Mouse (Mus musculus) liver, postnatal 0 days (tissue): ENCODE measurements at regions not wholly inside any gene's neighbourhood (a gene's known extent, or its start where the extent isn't known, plus 50 kb on each side); places are given as distances from the start of the nearest gene placed in this dataset.

Source experiments
- CTCF ChIP-seq: sonication (generic); IDR thresholded peaks from 2 replicates; pipeline ENCODE4 v1.5.1; 2016; ENCODE audit warnings: antibody characterized with exemption, low read depth
- EP300 ChIP-seq: IDR thresholded peaks from 2 replicates; pipeline ENCODE4 v1.6.1; 2016; ENCODE audit warnings: antibody characterized with exemption, low read depth, mild to moderate bottlenecking

DNA sequence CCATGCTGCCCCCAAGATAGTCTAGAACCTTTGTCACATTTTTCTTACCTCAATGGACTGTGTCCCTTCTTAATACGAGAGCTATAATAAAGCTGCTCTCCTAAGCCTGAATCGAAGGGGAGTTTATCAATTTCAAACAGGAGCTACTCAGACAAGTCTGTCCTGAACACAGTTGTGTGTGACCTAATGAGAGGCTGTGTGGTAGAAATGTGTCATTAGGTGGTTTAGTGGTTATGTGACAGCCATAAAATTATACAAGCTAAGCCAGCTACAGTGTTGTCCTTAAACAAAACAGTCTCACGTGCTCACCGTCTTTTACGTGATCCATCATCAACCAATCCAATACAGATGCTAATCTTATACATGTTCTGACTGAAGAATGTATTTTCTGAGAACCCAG, 114.5 kb upstream of the Jun start:
- TF ChIP-seq CTCF (no peak), EP300 (no peak)
